Mouse (Mus musculus): ENCODE data around the gene Palm. TPM values are rescaled to one million over a fixed set of nuclear protein-coding genes. Genes with fewer than 3 reads are reported as not detected.

Palm gene
- polyA plus RNA-seq, 1 experiment from 2014 or later, result 48.1 TPM

DNA sequence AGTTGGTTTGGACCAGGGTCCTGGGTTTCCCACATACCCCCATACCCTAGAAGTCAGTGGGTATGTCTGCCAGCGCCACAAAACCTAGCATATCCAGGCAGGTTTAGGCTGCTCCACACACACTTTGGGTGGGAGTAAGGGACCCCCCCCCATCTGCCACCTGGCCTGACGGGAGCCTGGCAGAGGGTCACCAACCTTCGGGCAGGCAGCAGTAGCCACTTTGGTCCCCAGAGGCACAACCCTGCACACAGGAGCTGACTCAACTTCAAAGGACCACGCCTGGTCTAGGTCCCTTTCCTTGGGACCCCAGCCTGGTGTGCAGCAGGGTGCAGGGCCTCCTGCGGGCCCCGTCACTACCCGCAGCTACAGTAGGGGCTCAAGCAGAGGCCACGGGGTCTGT, 26.9 kb downstream of the Palm start:
- Histone ChIP-seq H3K36me3 (0 out of 2 replicates have a peak, but pooled peaks cover 14% of the 10 kb centered on the region), H3K27ac (peak overlapping the region; percentile 78), H3K4me3 (replicated peaks) (no peak overlapping the region), H3K9me3 (no peaks in the 10 kb centered on the region), H3K27me3 (replicated peaks) (no peaks in the 10 kb centered on the region), H3K9ac (no peak overlapping the region), H3K4me1 (replicated peaks) (peaks cover 31% of the 10 kb centered on the region), H3K4me2 (replicated peaks) (peak overlapping the region; percentile 56)
- 70% methylated on average over 8 of the region's 8 CpGs for WGBS
- ATAC-seq, result no peak

DNA sequence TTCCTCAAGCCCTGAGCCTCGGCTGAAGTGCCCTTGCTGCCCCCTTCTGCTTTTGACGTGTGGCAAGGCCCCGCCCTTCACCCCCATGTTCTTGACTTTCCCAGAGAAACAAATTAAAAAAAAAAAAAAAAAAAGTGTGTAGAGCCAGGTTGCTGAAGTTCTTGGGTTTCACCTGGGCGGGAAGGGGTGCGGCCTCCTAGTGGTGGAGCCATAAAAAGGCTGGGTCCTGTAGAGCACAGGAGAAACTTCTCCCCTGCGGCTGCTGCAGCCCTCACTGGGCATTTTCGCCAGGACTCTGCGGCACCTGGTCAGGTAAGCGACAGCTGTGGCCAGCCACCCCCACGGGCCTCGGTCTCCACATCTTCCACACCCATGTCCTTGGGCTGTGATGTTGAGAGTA, 27.4 kb downstream of the Palm start, which contains the start of gene Misp:
Gene Misp, plus strand, starts transcription at position 208 of the 400 bp plus-strand sequence.
- Histone ChIP-seq H3K4me3 (replicated peaks) (peak within 1 kb of the TSS; percentile 34), H3K27me3 (replicated peaks) (no peaks in the 10 kb centered on the region), H3K27ac (peak within 1 kb of the TSS; percentile 78), H3K9ac (peak within 1 kb of the TSS; percentile 57), H3K4me1 (replicated peaks) (peaks cover 29% of the 10 kb centered on the region), H3K9me3 (no peaks in the 10 kb centered on the region), H3K4me2 (replicated peaks) (peak within 1 kb of the TSS; percentile 56), H3K36me3 (0 out of 2 replicates have a peak, but pooled peaks cover 11% of the 10 kb centered on the region)
- ATAC-seq, result peak; percentile 5; the same call in 1 of the 2 replicates
- 42% methylated on average over 11 of the region's 11 CpGs for WGBS

DNA sequence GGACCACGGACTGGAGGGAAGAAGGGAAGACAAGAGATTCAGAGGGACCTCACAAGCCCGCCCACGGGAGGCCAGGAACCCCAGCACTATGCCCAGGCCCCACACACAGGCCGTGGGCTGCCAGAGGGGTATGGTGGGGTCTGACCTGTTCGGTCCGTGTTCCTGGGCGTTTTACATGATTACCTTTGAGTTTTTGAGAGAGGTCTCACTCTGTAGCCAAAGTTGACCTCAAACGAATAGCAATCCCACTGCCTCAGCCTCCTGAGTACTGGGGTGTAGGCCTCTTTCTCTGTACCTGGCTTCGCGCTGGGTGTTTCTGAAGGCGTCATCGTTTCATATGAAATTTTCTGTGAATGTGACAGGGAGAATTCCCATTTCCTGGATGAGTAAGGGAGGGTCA, 28.4 kb downstream of the Palm start:
- peak overlapping the region; percentile 77 for H3K27ac ChIP-seq
- peak overlapping the region; percentile 57 for H3K9ac ChIP-seq
- H3K4me2 ChIP-seq (replicated peaks), result peak overlapping the region; percentile 56
- no peaks in the 10 kb centered on the region for H3K27me3 ChIP-seq (replicated peaks)
- WGBS, result 80% methylated on average over 12 of the region's 12 CpGs
- ATAC-seq, result no peak
- H3K36me3 ChIP-seq, result peaks cover 8% of the 10 kb centered on the region; the same call in 1 of the 2 replicates
- no peaks in the 10 kb centered on the region for H3K9me3 ChIP-seq
- H3K4me3 ChIP-seq (replicated peaks), result peak overlapping the region; percentile 34
- H3K4me1 ChIP-seq (replicated peaks), result peaks cover 38% of the 10 kb centered on the region

DNA sequence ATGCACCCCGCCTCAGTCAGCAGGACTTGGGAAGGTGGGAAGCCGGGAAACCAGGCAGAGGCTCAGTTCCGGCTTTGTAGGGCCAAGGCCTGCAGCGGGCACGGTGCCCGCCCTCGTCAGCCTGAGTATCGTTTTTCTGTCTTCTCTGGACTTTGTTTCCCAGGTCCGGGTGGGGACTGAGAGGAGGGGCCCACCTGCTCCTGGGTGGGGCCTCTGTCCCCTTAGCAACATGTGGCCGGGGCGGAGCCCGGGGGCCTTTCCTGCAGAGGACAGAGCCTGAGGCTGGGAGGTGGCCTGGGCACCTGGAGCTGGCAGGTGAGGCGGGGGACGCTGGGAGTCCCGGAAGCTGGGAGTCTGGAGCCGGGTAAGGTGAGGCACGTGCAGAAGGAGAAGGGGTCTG, 29.0 kb downstream of the Palm start:
- H3K27ac ChIP-seq, result peak overlapping the region; percentile 91
- H3K4me3 ChIP-seq (replicated peaks), result peak overlapping the region; percentile 34
- peak overlapping the region; percentile 56 for H3K4me2 ChIP-seq (replicated peaks)
- H3K27me3 ChIP-seq (replicated peaks), result no peaks in the 10 kb centered on the region
- 22% methylated on average over 17 of the region's 17 CpGs for WGBS
- H3K9ac ChIP-seq, result peak overlapping the region; percentile 39
- H3K4me1 ChIP-seq (replicated peaks), result peaks cover 39% of the 10 kb centered on the region
- no peaks in the 10 kb centered on the region for H3K9me3 ChIP-seq
- peaks cover 11% of the 10 kb centered on the region; the same call in 1 of the 2 replicates for H3K36me3 ChIP-seq
- ATAC-seq, result peak; percentile 83

DNA sequence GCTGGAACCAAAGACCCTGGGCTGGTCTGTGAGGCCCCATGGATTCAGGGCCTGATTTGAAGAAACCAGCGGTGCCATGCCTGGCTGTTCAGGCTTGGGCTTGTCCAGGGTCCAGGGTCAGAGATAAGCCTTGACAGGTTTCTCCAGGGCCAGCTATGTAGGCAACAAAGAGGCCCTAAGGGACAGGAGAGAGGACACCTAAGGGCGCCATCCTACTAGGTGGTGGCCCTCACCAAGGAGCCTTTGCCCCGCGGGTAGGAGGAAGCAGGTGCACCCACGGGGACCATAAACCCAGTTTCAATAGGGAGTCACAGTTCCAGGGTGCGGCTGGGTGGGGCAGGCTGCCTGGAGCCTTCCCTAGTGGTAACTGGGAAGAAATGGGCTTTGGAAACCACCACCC, 29.6 kb downstream of the Palm start:
- Histone ChIP-seq H3K36me3 (peaks cover 11% of the 10 kb centered on the region; the same call in 1 of the 2 replicates), H3K27ac (peak overlapping the region; percentile 91), H3K9me3 (no peaks in the 10 kb centered on the region), H3K4me3 (replicated peaks) (peak overlapping the region; percentile 32), H3K9ac (peak overlapping the region; percentile 39; the same call in 1 of the 2 replicates), H3K27me3 (replicated peaks) (no peaks in the 10 kb centered on the region), H3K4me2 (replicated peaks) (peak overlapping the region; percentile 56), H3K4me1 (replicated peaks) (peaks cover 41% of the 10 kb centered on the region)
- ATAC-seq, result peak; percentile 57
- 41% methylated on average over 6 of the region's 6 CpGs for WGBS

DNA sequence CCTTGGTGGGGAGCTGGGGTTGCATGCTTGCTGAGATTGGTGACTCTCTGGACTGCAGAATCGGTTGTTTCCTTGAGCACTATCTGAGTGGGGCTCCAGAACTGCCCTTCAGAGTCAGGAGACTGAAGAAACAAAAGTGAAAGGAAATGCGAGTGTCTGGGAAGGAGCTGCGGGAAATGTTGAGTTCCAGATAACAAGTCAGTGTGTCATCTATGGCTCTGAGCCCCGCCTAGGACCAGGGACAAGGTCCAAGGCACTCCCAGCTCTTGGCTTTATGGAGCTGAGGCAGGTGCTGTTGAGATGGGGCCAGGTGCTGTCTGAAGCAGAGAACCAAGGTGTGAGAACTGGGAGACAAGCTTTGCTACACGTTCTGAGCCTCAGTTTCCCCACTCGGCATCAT, 31.0 kb downstream of the Palm start:
- Histone ChIP-seq H3K27me3 (replicated peaks) (no peaks in the 10 kb centered on the region), H3K9ac (peak overlapping the region; percentile 28), H3K4me3 (replicated peaks) (peak overlapping the region; percentile 32), H3K4me2 (replicated peaks) (peak overlapping the region; percentile 57), H3K36me3 (peaks cover 8% of the 10 kb centered on the region; the same call in 1 of the 2 replicates), H3K9me3 (no peaks in the 10 kb centered on the region), H3K4me1 (replicated peaks) (peaks cover 29% of the 10 kb centered on the region), H3K27ac (peak overlapping the region; percentile 91)
- 38% methylated on average over 6 of the region's 6 CpGs for WGBS
- peak; percentile 74 for ATAC-seq

DNA sequence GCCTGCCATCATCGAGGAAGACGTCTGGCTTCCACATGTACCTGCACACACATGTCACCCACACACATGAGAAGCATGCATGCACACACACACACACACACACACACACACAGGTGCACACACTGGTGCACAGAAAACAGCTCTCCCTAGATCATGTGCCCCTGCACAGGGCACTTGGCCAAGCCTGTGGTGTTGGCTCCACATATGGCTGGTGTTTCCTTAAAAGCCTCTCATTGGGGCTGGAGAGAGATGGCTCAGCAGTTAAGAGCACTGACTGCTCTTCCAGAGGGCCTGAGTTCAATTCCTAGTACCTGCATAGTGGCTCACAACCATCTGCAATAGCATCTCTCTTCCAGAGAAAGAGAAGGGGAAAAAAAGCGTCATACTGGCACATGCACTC, 38.2 kb downstream of the Palm start:
- no peaks in the 10 kb centered on the region for H3K9me3 ChIP-seq
- H3K4me1 ChIP-seq (replicated peaks), result peaks cover 11% of the 10 kb centered on the region; the same call in 1 of the 2 replicates
- H3K4me2 ChIP-seq (replicated peaks), result no peak overlapping the region
- H3K4me3 ChIP-seq (replicated peaks), result no peak overlapping the region
- H3K9ac ChIP-seq, result no peak overlapping the region
- H3K36me3 ChIP-seq, result peaks cover 7% of the 10 kb centered on the region
- H3K27me3 ChIP-seq (replicated peaks), result no peaks in the 10 kb centered on the region
- 83% methylated on average over 3 of the region's 3 CpGs for WGBS
- no peak for ATAC-seq
- H3K27ac ChIP-seq, result no peak overlapping the region

DNA sequence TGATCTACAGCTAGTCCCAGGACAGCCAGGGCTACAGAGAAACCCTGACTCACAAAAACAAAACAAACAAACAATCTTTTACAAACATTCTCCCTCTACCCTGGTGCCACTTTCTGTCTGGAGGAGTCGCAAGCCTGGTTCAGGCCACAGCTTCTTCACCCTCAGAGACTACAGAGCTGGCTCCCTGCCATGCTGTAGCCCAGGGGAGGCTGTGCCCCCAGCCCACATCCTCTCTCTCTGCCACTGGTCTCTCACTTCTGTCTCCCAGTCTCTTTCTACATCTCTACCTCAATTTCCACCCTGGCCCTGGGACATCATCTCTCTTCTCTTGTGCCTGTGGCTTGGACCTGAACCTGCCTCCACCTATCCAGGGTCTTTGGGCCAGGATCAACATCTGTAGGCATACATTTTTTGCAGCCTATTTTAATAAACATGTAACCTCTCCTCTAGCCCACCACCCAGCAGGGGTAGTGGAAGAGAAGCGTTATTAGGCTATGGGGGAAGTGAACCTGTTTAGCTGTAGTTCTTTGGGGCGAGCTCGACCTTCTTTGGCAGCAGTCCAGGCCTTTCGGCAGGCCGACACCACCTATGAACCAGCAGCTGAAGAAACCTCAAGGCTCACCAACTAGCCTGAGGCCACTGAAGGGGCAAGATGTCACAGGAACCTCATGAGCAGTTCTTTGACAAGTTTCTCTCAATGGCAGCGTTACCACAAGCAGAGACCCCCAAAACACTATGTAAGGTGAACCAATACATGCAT, 38.8 kb downstream of the Palm start:
- WGBS, result 75% methylated on average over 7 of the region's 7 CpGs
- Histone ChIP-seq H3K9ac (no peak overlapping the region), H3K36me3 (peaks cover under 1% of the 10 kb centered on the region), H3K27ac (peak overlapping the region; percentile 29; the same call in 1 of the 2 replicates), H3K9me3 (no peaks in the 10 kb centered on the region), H3K4me2 (replicated peaks) (no peak overlapping the region), H3K27me3 (replicated peaks) (no peaks in the 10 kb centered on the region), H3K4me1 (replicated peaks) (0 out of 2 replicates have a peak, but pooled peaks cover 8% of the 10 kb centered on the region), H3K4me3 (replicated peaks) (no peak overlapping the region)
- no peak for ATAC-seq

DNA sequence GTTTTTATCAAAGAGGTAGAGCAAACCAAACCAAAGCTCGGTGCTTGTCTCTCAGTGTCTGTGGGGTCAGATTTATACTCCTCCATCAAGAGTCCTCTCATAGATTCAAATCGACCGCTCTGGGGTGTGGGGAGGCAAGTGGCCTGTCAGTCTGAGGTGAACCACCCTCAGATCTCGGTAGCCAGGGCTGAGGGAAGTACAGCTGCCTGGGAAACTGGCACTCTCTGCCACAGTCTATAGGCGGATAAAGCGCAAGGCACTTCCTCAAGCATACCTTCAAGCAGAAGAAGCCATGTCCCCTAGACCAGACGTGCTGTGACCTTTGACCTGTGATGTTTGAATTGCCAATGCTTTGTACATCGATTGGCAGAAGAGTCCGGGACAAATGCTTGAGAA, 39.4 kb downstream of the Palm start:
- H3K27ac ChIP-seq, result no peak overlapping the region
- WGBS, result 62% methylated on average over 9 of the region's 9 CpGs
- ATAC-seq, result 0 out of 2 replicates have a peak, but pooled peaks have one; percentile 13

DNA sequence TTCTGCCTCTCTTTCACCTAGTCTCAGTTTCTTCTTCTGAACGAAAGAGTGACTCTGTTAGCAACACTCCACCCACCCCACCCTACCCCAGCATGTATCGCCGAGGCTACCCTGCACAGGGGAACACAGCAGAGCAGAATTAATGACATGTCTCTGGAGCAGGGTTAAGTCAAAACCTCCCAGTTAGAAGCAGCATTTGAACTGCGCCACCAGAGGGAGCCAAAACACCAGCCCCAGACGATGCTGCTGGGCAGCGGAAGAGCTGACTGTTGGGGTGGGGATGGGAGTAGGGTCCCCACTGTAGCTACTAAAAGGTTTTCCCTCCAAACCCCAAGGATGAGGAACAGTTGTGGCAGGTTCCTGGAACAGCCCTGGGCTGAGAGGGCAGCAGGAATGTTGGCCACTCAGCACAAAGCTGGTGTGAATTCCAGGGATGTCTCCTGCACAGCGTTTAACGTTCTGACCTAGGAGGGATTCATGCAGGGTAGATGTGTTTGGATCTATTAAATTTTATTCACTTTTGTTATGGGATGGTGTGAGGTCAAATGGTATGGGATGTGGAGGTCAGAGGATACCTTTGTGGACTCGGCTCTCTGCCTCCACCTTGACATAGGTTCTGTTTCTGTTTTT, 41.5 kb downstream of the Palm start:
- no peaks in the 10 kb centered on the region for H3K9me3 ChIP-seq
- H3K27me3 ChIP-seq (replicated peaks), result no peaks in the 10 kb centered on the region
- ATAC-seq, result peak; percentile 46
- WGBS, result 23% methylated on average over 9 of the region's 9 CpGs
- H3K4me3 ChIP-seq (replicated peaks), result no peak overlapping the region
- no peak overlapping the region for H3K4me2 ChIP-seq (replicated peaks)
- H3K9ac ChIP-seq, result no peak overlapping the region
- no peaks in the 10 kb centered on the region; the same call in 1 of the 2 replicates for H3K36me3 ChIP-seq
- no peak overlapping the region for H3K27ac ChIP-seq
- H3K4me1 ChIP-seq (replicated peaks), result 0 out of 2 replicates have a peak, but pooled peaks cover 5% of the 10 kb centered on the region

More for the DNA sequence above, 39.4 kb downstream of the Palm start:
- Histone ChIP-seq H3K9me3 (no peaks in the 10 kb centered on the region), H3K4me2 (replicated peaks) (no peak overlapping the region), H3K4me1 (replicated peaks) (0 out of 2 replicates have a peak, but pooled peaks cover 5% of the 10 kb centered on the region), H3K27me3 (replicated peaks) (no peaks in the 10 kb centered on the region), H3K9ac (no peak overlapping the region), H3K4me3 (replicated peaks) (no peak overlapping the region), H3K36me3 (no peaks in the 10 kb centered on the region; the same call in 1 of the 2 replicates)

DNA sequence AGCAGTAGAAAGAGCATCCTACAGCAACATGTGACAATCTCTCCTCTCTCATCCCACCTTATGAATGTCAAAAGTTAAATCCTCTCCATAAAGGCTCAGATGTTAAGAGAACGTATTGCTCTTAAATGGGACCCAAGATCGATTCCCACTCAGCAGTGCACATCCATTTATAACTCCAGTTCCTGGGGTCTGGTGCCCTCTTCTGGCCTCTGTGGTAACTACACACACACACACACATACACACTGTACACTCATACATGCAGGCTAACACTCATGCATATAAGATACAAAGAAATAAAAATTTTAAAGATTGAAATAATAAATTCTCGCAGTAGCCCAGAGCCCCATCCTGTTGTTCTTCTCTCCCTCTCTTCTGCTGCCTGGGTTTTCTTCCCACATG, 43.5 kb downstream of the Palm start:
- ATAC-seq, result no peak
- H3K4me1 ChIP-seq (replicated peaks), result peaks cover 11% of the 10 kb centered on the region
- no peaks in the 10 kb centered on the region for H3K27me3 ChIP-seq (replicated peaks)
- no peak overlapping the region for H3K27ac ChIP-seq
- H3K36me3 ChIP-seq, result no peaks in the 10 kb centered on the region
- WGBS, result 99% methylated on average over 3 of the region's 3 CpGs
- no peak overlapping the region for H3K4me2 ChIP-seq (replicated peaks)
- no peak overlapping the region for H3K9ac ChIP-seq
- H3K4me3 ChIP-seq (replicated peaks), result no peak overlapping the region
- no peaks in the 10 kb centered on the region for H3K9me3 ChIP-seq

DNA sequence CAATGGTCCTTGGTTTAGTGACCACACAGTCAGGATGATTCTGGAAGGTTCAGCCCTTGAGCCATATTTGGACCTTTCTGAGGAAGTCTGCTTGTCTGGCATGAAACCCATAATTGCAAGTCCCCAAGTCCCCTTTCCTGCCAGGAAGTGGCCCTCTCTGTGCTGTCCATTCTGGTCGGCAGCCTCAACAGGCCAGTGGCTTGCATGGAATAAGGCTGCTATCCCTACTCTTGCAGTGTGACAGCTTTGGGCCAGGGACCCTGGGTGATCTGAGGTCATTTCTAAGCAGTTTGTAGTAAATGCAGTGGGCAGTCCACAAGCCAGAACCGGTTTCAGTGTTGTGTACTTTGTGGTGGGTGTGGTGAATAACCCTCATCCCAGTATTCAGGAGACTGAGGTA, 44.8 kb downstream of the Palm start:
- Histone ChIP-seq H3K4me3 (replicated peaks) (no peak overlapping the region), H3K4me2 (replicated peaks) (no peak overlapping the region), H3K4me1 (replicated peaks) (peaks cover 12% of the 10 kb centered on the region), H3K9me3 (no peaks in the 10 kb centered on the region), H3K27me3 (replicated peaks) (no peaks in the 10 kb centered on the region), H3K36me3 (no peaks in the 10 kb centered on the region), H3K9ac (no peak overlapping the region), H3K27ac (no peak overlapping the region)
- WGBS, result 51% methylated on average over 2 of the region's 2 CpGs
- ATAC-seq, result no peak

Data from intestine, embryonic 15.5 days (tissue).